Mouse (Mus musculus): ENCODE measurements around the gene Dab1.

The Dab1 gene

GRCm38 (mm10) chr4:104448199-104448598 is 829.0 kb downstream of the Dab1 start:
- DNase-seq (ENCODE audit: low spot score in 2 of 2) = no peak

DNA sequence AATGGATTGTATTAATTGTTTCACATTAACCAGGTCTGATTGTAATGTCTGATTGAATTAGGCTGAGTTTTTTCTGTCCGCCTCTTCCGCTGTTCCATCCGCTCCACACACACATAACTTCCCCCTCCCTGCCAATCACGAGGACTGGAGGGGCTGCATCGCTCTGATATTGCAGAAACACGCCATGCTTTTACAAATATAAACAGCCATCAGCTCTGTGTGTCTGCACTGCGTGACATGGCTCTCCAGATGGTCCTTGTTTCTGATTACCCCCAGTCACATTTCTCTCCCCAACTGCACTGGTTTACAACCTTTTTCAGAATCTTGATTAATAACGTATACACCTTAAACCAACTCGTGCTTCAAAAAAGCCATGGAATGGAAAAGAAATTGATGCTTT is 831.5 kb downstream of the Dab1 start:
- DNase-seq (ENCODE audit: low spot score in 2 of 2) = no peak

DNA sequence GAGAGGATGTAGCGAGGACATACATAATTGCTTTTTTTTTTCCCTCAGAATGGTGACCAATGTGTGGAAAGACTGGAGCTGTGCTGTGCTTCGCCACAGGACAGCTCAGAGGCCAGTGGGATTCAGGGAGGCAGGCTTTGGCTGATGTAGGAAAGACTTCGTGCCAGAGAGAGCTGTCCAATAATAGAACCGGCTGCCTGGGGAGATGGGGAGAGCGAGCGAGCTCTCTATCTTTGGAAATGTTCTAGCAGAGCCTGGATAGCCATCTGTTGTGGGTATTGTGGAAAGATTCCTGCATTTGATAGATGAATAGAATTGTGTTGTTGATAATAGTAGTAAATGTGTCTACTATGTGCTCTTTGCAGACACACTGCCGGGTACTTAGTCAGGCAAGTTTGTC is 833.4 kb downstream of the Dab1 start:
- DNase-seq (ENCODE audit: low spot score in 2 of 2) = peak; percentile 57 to 58

DNA sequence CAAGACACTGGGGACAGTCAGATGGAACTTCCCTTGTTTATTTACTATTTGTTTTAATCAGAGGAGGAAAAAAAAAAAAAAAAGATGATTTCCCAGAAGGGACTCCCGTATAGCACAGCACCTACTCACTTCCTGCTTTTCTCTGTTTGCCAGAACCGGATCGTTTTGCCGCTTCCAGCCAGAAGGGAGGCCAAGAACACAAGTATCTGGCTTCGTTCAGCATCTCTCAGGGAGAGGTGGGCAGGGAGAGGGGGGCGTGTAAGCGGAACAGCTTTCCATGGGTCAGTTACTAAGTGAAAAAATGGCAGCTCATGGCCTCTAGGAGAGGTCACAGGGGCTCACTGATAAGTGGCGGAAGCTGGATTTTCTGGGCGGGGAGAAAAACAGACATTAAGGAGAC is 836.0 kb downstream of the Dab1 start:
- no peak for DNase-seq (ENCODE audit: low spot score in 2 of 2)

DNA sequence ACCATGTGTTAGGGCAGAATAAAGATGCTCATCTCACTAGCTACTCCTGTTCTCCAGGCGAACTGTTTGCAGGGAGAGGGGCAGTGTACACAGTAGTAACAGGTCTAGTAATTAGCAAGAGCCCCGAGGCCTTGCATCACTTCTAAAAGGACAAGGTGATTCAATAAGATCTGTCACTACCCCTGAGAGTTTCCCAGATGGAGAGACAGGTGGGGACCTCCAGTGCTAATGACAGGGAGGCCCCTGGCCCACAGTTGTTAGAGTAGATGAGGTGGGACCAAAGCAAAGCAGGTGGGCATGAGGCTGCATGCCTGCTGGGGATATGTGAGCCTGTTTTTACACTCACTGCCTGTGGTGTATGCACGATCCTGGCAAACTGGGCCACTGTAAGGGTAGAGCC is 836.6 kb downstream of the Dab1 start:
- no peak for DNase-seq (ENCODE audit: low spot score in 2 of 2)

- DNase-seq (ENCODE audit: low spot score in 2 of 2) = no peak
These were observed 837.2 kb downstream of the Dab1 start for GRCm38 (mm10) chr4:104456173-104456873.

DNA sequence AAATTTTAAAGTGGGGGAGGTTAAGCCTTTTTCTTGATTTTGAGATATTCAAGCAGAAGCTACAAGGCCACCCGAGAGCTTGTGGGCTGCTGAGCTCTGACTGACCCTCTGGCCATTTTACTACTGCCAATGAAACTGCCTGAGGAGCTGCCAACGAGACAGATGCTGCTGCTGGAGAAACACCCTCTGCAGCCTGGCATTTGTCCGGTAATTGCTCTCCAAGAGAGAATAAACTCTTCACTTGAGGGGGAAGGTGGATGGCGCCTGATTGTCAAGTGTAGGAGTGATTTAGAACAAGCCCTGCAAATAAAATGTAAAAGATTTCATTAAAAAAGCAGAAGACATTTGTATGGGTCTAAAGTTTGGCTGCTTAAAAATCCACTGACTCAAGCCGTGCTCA is 839.6 kb downstream of the Dab1 start:
- DNase-seq (ENCODE audit: low spot score in 2 of 2) = peak in 1 of 2 experiments; percentile 32

DNA sequence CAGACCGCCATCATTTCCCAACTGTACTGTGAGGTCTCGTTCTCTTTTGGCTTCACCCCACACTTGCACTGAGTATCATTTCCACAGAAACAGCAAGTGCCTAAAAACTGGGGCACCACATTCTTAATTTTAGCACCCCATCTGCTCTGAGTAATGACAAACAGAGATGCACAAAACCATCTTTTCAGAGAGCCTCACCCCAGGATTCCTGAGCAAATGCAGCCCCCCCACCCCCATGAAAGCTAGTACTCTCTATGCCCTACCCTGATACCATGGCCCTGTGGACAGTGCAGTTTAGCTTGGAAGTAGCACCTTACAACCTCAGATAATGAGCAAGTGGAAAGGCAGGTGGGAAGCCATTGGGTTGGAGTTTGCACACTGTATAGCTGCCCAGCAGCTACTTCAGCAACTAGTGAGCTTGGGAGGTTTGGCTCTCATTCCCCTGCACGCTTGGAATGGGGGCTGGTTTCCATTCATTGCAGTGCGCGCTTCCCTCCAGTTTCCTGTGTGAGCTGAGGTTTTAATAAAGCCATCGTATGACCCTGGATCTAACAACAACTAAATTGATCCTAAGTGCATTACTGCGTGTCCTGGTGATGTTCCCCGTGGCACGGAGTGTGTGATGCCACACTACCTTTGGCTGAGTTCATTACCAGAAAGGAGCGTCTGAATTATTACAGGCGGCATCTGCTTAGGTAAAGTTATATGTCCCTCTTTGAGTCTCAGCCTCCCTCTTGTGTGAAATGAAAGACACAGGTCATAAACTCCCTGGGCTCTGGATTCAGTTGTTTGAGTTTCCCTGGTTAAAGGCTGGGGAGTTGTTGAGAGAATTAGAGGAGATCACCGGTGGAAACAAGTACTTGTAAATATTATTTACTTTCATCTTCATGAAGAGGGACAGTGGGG is 842.2 kb downstream of the Dab1 start:
- no peak for DNase-seq (ENCODE audit: low spot score in 2 of 2)

DNA sequence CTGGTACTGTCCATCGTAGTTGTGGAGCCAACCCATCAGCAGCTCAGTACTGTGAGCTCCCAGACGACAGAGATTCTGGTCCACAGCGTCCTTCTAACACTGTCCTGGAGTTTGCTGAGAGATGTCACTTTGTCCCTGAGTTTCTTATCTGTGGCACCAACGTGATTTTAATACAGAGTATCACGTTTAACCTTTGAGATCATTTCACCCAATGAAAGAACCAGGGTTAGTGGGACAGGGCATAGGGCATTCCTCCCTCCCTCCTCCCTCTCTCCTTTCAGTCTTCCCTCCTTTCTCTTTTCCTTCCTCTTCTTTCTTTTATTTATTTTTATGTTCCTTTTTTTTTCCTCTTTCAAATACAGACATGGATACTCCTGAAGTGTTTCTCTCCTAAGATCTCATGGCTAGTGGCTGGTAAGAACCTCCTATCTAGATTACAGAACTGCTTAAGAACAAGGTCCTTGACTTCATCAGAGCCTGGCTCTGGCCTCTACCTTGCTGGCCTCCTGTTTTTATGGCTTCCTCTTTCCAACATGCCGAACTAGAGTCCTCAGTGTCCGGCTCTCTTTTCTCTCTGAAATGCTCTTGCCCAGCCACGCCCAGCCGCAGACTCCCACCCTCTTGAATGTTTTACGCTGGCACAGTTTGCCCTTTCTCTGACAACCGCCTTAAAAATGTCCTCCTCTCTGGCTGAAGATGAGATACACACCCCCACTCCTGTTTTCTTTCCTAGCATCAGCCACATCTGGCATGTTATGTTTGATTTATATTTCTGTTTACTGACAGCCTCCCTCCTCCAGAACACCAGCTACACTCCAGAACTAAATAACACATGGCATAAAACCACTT is 844.0 kb downstream of the Dab1 start:
- no peak for DNase-seq (ENCODE audit: low spot score in 2 of 2)

DNA sequence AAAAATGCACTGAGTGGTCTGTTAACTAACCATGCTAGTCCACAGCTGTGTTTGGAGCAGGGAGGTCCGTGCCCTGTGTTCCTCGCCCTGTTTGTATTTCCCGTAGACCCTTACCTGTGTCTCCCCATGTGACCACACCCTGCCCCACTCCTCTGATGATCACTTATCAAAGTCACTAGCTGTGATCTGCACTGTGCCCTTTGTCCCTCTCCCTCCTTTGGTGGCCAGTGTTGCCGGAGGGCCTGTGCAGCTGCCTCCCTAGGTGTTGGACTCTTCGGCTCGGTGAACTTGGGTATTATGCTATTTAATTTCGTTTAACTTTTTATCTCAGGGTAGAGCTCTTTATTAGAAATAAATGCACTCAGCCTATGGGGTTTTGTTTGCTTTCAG is 844.6 kb downstream of the Dab1 start:
- no peak for DNase-seq (ENCODE audit: low spot score in 2 of 2)

DNA sequence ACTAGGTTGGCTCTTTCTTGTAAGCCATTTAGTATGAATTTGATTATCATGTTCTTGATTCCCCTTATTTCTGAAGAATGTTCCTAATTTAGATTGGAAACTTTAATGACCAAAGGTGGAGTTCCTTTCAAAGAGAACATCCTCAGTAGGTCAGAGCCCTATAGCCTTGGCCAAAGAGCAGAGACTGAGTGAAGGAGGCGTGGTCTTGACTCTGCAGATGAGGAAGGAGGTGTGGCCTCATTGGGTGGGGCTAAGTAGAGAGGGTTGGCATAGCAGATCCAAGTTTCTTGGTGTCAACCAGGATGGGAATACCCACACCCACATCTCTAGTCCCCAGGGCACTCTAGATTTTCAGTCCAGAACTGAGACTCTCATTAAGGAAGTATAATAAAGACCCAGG is 846.4 kb downstream of the Dab1 start:
- no peak for DNase-seq (ENCODE audit: low spot score in 2 of 2)

DNA sequence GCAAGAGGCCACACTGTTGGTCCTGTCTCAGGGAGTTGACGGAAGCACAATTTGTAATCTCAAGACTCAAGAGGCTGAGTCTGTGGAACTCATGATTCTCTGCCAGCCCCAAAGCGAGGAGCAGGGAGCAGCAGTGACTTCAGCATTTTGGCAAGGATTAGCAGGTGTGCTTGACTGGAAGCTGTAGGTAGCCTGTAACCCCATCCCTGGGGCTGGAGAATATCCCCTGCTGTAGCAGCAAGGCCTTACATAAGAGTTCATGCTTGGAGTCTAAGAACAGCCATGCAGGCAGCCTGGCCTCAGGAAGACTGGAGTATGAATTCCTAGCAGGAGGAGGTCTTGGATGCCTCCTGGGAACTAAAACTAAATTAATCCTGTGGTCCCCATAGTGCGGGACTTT is 849.5 kb downstream of the Dab1 start:
- no peak for DNase-seq (ENCODE audit: low spot score in 2 of 2)

DNA sequence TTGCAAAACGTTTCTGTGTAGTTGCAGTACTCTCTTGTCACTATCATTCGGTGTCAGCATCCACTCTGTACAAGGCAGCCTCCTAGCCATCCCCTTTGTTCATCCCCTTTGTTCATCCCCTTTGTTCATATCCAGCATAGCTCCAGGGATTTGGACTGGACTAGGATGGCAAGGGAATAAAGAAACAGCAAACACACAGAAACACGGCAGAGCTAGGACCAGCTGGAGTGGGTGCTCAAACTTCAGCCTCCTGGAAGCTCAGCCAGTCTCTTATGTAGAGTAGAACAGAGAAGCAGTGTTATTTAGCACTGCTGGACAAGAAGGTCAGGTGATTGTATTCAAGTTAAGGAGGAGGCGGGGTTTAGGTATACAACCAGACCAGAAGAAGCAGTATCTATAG is 853.8 kb downstream of the Dab1 start:
- no peak for DNase-seq (ENCODE audit: low spot score in 2 of 2)

DNA sequence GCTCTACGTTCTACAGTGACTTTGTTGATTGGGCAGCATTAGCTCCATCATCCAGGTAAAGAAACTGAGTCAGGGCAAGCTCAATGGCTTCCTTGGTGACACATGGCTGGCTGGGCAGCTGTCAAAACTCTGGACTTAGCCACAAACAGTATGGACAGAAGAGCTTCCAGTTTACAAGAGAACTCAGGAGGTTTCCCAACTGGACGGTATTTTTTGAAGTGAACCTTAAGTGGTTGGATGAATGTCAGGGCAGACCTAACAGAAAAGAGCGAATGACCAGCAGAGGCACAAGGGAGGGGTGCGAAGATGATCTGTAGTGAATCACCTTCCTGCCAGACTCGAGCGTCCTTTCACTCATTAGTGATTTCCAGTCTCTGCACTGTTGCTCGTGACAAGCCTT is 857.7 kb downstream of the Dab1 start:
- DNase-seq (ENCODE audit: low spot score in 2 of 2) = no peak

GRCm38 (mm10) chr4:104483948-104484347 is 864.8 kb downstream of the Dab1 start:
- DNase-seq (ENCODE audit: low spot score in 2 of 2) = no peak

DNA sequence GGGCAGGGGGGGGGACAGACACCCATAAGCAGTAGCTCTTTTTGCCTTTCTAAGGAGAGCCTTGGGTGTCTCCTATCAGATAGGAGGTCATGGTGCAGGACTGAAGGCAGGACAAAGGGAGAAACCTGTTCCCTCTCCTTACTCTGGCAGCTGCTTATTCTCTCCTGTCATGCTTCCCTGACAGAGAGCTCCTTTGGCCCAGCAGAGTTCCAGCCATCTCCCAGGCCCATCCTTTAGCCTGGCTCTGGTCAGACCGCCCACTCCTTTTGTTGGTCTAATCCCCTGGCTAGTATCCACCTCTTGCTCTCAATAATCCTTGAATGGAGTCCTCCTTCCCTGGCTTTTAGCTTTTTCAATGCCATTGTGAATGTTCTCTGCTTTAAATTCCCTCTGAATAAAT is 878.1 kb downstream of the Dab1 start:
- DNase-seq (ENCODE audit: low spot score in 2 of 2) = no peak

GRCm38 (mm10) chr4:104500112-104500511 is 881.0 kb downstream of the Dab1 start:
- DNase-seq (ENCODE audit: low spot score in 2 of 2) = no peak

DNA sequence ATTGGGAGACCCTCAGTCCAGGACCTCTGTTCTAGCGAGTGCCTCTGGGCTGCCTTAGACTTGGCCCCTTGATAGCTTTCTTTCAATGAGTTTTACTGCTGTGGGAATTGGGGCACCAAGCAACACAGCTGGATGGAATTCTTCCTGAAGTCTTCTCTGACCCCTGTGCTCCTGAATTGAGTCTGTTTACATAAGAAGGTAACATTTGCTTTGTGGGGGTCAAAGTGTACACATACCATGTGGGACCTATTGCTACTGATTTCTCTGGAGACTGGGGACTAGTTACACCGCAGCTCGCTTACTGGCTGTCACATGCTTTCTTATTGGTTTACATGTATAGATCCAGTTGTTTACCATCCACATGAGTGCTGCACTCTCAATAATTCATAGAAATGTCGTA is 881.5 kb downstream of the Dab1 start:
- DNase-seq (ENCODE audit: low spot score in 2 of 2) = no peak

- DNase-seq (ENCODE audit: low spot score in 2 of 2) = no peak
These were observed 882.1 kb downstream of the Dab1 start for GRCm38 (mm10) chr4:104501245-104501644.

DNA sequence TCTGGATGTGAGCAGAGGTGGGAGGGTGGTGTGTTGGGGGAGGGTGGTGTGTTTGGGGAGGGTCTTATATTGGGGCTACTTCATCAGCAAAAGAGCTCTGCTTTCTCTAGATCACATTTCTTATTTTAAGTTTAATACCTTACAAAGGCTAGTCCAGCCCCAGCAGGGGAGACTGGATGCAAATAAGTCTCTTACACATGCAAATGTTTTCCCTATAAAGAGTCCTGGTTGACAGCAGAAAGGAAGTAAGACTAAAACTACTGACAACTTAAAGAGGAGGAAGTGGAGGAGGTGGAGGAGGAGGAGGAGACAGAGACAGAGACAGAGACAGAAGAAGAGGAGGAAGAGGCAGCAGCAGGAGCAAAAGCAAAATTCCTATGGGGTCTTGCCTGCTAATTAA is 885.8 kb downstream of the Dab1 start:
- no peak for DNase-seq (ENCODE audit: low spot score in 2 of 2)

- no peak for DNase-seq (ENCODE audit: low spot score in 2 of 2)
These were observed 890.2 kb downstream of the Dab1 start for GRCm38 (mm10) chr4:104509230-104509985.

DNA sequence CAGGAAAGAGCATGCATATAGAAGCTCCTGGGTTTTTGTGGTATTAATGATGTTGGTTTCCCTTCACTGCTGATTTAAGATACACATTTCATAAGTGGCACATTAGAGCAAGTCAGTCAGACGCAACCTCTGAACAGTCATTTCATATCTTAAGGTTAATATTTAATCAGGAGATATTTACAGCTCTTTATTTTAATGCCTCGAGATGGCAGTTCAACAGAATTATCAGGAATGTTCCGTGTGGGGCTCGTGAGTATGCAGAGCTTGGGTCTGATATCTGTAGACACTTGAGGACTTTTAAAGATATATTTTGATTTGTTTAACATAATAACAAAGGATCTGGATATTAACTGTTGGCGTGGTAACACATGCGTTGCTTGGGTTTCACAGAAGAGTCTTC is 892.7 kb downstream of the Dab1 start:
- DNase-seq (ENCODE audit: low spot score in 2 of 2) = no peak
